Mouse (Mus musculus): ENCODE results near the gene Slc7a1. TPM values are rescaled to one million over a fixed set of nuclear protein-coding genes. Genes with fewer than 3 reads are reported as not detected.

Slc7a1 gene
- total RNA-seq, 2 experiments from 2014 or later = 28.1 to 28.5 TPM

DNA sequence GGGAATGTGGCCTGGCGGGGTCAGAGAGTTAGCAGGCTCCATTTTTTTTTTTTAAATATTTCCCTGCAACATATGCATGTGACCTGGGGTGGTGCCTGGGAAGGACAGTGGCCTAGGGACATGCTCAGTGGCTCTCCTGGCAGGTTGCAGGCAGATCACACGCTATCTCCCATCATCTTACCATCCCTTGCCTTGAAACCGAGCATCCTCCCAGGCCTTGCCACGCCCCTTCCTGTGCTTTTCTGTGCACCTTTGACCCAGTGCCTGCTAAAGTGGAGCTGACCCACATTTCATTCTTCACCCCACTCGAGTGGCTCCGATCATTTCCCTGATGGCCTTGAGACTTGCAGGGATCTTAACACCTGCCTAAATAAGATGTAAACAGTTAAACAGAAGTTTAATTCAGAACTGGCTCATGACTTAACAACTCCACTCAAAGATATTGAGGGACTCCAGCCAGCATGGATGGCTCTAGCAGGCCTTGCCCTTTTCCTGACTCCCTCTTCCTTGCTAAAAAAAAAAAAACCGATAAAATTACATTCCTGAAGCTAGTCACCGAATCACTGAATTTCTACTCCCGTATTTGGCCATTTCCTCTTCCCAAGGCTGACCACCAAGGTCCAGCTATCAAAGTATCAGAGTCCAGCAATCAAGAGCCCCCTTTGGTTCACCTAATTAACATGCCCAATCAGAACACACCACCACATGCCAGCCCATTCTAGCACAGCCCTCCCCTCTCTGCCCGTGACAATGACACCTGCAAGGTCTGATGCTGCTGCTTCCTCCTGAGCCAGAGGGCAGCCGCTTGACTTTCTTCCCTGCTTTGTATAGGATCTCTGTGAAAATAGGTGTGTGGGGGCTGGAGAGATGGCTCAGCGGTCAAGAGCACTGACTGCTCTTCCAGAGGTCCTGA is 27.4 kb downstream of the Slc7a1 start:
- intact Hi-C loops (cut with DNase I) = no loop called here
- DNase-seq (ENCODE audit: low spot score in 2 of 2) = no peak

DNA sequence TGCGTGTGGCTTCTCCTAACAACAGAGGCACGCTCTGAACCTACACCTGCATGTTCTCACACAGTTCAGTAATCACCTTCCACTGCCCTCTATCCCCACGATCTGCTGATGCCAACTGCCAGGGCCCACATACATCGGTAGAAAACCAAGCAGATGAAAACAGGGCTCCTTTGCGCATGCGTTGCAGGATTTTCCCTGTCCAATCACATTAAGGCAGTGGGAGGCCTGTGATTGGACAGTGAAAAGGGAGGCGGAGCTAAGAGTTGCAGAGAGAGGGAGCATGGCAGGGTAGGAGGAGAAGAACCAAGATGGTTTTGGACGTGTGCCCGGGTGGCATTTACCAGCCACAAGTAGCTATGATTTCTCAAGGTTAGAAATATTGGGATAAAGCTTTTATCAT is 28.3 kb downstream of the Slc7a1 start:
- intact Hi-C loops (cut with DNase I) = no loop called here
- DNase-seq (ENCODE audit: low spot score in 2 of 2) = no peak

- DNase-seq (ENCODE audit: low spot score in 2 of 2) = no peak
- intact Hi-C loops (cut with DNase I) = no loop called here
Observed at GRCm38 (mm10) chr5:148370624-148371023, 29.1 kb downstream of the Slc7a1 start.

GRCm38 (mm10) chr5:148369178-148369577 is 30.5 kb downstream of the Slc7a1 start:
- no peak for DNase-seq (ENCODE audit: low spot score in 2 of 2)
- intact Hi-C loops (cut with DNase I) = no loop called here

DNA sequence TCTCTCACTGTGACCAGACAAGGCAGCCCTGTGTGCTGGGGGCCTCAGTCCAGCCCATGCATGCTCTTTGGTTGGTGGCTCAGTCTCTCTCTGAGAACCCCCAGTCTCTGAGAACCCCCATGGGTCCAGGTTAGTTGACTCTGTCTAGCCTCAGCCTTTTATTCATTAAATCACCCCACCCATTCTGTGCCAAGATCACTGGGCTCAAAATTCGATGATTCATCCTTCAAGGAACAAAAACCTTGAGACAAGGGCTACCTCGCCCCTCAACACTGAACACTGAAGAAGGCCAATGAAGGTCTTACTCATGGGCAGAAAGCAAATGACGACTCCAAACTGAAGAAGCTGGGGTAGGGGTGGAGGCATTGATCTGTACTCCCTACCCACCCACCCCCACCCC is 31.9 kb downstream of the Slc7a1 start:
- intact Hi-C loops (cut with DNase I) = no loop called here
- DNase-seq (ENCODE audit: low spot score in 2 of 2) = no peak

DNA sequence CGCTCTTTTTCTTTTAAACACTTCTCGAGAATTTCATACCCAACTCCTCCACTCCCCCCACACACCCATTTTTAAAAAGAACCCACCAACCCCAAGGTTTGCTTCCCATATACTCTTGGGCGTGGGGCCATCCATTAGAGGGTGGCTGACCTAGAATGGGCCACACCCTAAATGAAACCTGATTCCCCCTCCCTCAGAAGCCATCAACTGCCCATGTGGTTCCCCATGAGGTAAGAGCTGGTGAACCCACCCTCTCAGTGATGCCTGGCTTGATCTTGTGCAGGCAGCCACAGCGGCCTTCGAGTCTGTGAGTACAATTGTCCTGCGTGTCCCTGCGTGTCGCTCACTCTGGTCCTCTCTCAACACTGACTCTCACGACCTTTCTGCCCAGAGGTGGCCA is 33.2 kb downstream of the Slc7a1 start:
- intact Hi-C loops (cut with DNase I) = no loop called here
- no peak for DNase-seq (ENCODE audit: low spot score in 2 of 2)

DNA sequence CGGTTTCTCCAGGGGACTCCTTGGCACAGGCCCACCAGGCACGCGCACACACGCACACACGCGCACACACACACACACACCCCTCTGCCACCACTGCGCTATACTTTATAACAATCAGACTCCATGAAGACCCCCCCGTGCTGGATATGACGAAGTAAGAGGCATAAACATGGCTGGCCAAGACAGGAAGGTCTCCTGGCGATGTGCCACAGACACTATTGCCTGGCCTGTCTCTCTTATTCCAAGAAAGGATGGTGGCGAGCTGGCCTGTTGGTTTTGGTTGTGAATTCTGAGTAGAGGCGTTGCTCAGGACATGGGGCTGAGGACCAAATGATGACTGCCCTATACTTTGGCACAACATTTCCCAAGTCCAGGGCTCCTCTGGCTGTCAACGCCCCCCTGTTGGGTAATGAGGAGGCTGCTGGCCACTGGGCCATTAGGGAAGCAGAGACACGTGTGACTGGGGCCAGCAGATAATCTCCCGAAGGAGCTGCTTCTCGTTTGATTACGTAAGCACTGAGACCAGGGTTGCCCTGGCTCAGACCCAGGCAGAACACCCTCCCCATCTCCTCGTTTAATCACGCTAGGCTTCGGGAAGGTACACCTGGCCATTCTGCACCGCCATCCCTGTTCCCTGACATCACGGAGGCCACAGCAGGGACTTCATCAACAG is 36.1 kb downstream of the Slc7a1 start:
- intact Hi-C loops (cut with DNase I) = no loop called here
- no peak for DNase-seq (ENCODE audit: low spot score in 2 of 2)

DNA sequence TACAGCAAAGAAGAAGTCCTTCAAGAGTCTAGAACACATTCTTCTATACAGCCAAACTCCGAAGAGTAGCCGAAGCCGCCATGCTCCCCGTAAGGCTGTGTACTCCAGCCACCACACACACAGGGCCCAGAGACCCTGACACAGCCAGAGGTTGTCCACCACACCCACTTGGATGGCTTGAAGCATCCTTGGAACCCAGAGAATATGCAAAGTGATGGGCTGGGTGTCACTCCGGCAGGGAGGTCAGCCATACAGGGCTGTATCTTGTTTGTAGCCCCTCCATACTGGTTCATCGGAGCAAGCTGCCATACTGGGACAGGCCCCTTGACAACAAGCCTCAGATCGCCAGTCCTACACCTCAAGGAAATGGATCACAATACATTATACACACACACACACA is 37.4 kb downstream of the Slc7a1 start:
- intact Hi-C loops (cut with DNase I) = no loop called here
- DNase-seq (ENCODE audit: low spot score in 2 of 2) = no peak

- DNase-seq (ENCODE audit: low spot score in 2 of 2) = no peak
- intact Hi-C loops (cut with DNase I) = no loop called here
Observed at GRCm38 (mm10) chr5:148361759-148362010, 38.0 kb downstream of the Slc7a1 start.

DNA sequence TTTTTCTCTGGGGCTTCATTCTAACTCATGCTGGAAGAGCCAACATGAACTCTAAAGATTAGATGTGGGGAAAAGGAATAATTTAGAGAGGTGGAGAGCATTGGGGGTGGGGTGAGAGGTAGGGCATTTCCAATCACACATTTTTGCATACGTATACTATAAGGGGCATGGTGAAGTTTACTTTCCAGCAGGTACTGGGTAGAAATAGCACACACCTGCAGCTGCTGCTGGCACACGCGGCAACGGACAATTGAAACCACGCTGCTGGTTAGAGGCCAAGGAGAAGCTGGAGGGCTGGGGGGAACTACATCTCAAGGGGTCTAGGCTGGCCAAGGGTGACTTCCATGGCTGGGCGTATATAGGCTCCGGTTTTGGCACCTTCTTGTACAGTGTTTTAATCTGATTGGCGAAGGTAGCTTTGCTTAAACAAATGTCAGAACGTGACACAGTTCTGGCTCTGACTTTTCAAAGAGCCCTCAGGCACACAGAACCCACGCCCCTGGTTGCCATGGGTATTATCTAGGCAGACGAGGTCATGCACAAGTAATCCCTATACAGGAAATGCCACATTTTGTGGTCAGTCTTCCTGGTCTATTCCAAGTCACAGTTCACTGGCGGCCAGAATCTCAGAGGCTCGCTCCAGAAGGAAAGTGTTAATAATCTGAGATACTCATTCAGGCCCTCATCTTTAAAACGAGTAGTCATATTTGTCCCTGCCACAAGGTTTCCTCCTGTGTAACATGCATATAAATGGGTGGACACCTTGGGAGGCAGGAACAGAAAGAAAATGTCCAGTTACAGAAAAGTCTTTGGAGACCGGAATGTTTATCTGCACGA is 38.6 kb downstream of the Slc7a1 start:
- no peak for DNase-seq (ENCODE audit: low spot score in 2 of 2)
- intact Hi-C loops (cut with DNase I) = no loop called here

GRCm38 (mm10) chr5:148359131-148359530 is 40.6 kb downstream of the Slc7a1 start:
- intact Hi-C loops (cut with DNase I) = no loop called here
- no peak for DNase-seq (ENCODE audit: low spot score in 2 of 2)

- intact Hi-C loops (cut with DNase I) = no loop called here
- DNase-seq (ENCODE audit: low spot score in 2 of 2) = no peak
Observed at GRCm38 (mm10) chr5:148357168-148357567, 42.5 kb downstream of the Slc7a1 start.

GRCm38 (mm10) chr5:148355822-148356221 is 43.9 kb downstream of the Slc7a1 start:
- intact Hi-C loops (cut with DNase I) = no loop called here
- DNase-seq (ENCODE audit: low spot score in 2 of 2) = no peak

- no peak for DNase-seq (ENCODE audit: low spot score in 2 of 2)
- intact Hi-C loops (cut with DNase I) = no loop called here
Observed at GRCm38 (mm10) chr5:148354536-148354935, 45.2 kb downstream of the Slc7a1 start.

DNA sequence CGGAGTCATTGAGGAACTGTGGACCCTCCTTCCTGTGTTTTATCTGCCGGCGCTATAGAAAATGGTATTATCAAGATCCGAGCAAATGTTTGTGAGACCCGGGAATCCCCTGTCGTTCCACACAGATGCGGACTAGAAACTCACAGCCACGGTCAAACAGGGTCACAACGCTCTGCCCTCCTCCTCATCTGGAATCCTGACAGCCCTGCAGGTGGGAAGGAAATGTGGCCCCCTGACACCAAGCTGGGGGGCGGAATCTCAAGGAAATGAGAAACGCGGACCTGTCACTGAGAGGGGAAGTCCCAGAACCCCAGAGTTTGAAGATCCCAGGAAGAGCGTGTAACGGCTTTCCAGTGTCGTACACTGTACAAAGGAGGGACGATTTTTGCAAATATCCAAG is 46.3 kb downstream of the Slc7a1 start:
- no peak for DNase-seq (ENCODE audit: low spot score in 2 of 2)
- intact Hi-C loops (cut with DNase I) = no loop called here

GRCm38 (mm10) chr5:148349327-148350011 is 50.2 kb downstream of the Slc7a1 start:
- intact Hi-C loops (cut with DNase I) = no loop called here
- no peak for DNase-seq (ENCODE audit: low spot score in 2 of 2)

- intact Hi-C loops (cut with DNase I) = no loop called here
- no peak for DNase-seq (ENCODE audit: low spot score in 2 of 2)
Observed at GRCm38 (mm10) chr5:148348153-148348552, 51.6 kb downstream of the Slc7a1 start.

DNA sequence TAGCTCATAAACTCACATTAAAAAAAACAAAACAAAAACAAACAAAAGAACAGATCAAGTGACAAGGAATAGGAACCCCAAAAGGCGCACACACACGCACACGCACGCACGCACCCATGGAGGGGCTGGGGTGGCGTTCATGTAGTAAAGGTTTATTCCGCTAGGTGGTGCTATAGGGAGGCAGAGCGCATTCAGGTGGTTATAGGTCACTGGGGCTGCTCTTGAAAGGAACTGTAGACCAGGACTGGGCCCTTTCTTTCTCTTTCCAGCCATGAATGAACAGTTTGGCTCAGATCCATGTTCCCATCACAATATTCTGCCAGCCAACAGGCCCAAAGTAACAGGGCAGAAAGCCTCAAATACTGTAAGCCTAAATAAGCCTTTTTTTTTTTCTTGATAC is 53.2 kb downstream of the Slc7a1 start:
- no peak for DNase-seq (ENCODE audit: low spot score in 2 of 2)
- intact Hi-C loops (cut with DNase I) = no loop called here

GRCm38 (mm10) chr5:148344374-148344773 is 55.3 kb downstream of the Slc7a1 start:
- no peak for DNase-seq (ENCODE audit: low spot score in 2 of 2)
- intact Hi-C loops (cut with DNase I) = no loop called here
